Mouse (Mus musculus): ENCODE data around the gene Trp53bp1. TPM values are rescaled to one million over a fixed set of nuclear protein-coding genes. Genes with fewer than 3 reads are reported as not detected.

The Trp53bp1 gene
- total RNA-seq (2014; rRNA removed; ENCODE audit: low replicate concordance) (74.4 and 79.6 TPM in 2 replicates), polyA plus RNA-seq (2015; fragmentation: Nextera tagmentation; extraction: Ambion mirVana) (18.5 and 20.3 TPM in 2 replicates)

GRCm38 (mm10) chr2:121271236-121271927 lies at the start of gene Trp53bp1:
Trp53bp1 (minus strand) TSS chr2:121271407.
- Histone ChIP-seq H3K36me3 (replicated peaks; ENCODE audit: control insufficient read depth, insufficient read depth, low read length) (peaks cover 22% of the 10 kb centered on the region), H3K27ac (ENCODE audit: low read depth) (peak within 1 kb of the TSS; percentile 36), H3K4me3 (ENCODE audit: low read depth, low read length) (peak within 1 kb of the TSS; percentile 90), H3K9me3 (replicated peaks; ENCODE audit: control insufficient read depth, low read length) (no peaks in the 10 kb centered on the region), H3K27me3 (ENCODE audit: control insufficient read depth, insufficient read depth, low read length) (no peaks in the 10 kb centered on the region), H3K4me2 (ENCODE audit: low read depth, low read length) (peak within 1 kb of the TSS; percentile 66), H3K4me1 (ENCODE audit: control insufficient read depth, insufficient read depth) (peaks cover 12% of the 10 kb centered on the region; the same call in 1 of the 2 replicates), H3K9ac (replicated peaks; ENCODE audit: low read depth, low read length) (peak within 1 kb of the TSS; percentile 71)
- WGBS, result under 1% methylated on average over 37 of the region's 37 CpGs
- DNase-seq (ENCODE audit: low spot score), result peak; percentile 97
- no peak for TF ChIP-seq EP300 (IDR thresholded peaks at IDR 0.05; ENCODE audit: low read depth)
- no peak for TF ChIP-seq CTCF (IDR thresholded peaks at IDR 0.05; ENCODE audit: low read depth)
- ATAC-seq (ENCODE audit: insufficient read depth, low read depth), result peak; percentile 100

GRCm38 (mm10) chr2:121316278-121316677 lies 45.1 kb upstream of the Trp53bp1 start:
- H3K9ac ChIP-seq (replicated peaks; ENCODE audit: low read depth, low read length), result no peak overlapping the region
- TF ChIP-seq EP300 (IDR thresholded peaks at IDR 0.05; ENCODE audit: low read depth), result no peak
- TF ChIP-seq CTCF (IDR thresholded peaks at IDR 0.05; ENCODE audit: low read depth), result no peak
- DNase-seq (ENCODE audit: low spot score) (no peak), ATAC-seq (ENCODE audit: insufficient read depth, low read depth) (no peak)
- H3K9me3 ChIP-seq (replicated peaks; ENCODE audit: control insufficient read depth, low read length), result no peaks in the 10 kb centered on the region
- H3K27ac ChIP-seq (ENCODE audit: low read depth), result no peak overlapping the region
- 59% methylated on average over 8 of the region's 8 CpGs for WGBS
- no peaks in the 10 kb centered on the region for H3K4me1 ChIP-seq (ENCODE audit: control insufficient read depth, insufficient read depth)
- H3K36me3 ChIP-seq (replicated peaks; ENCODE audit: control insufficient read depth, insufficient read depth, low read length), result peaks cover 12% of the 10 kb centered on the region
- H3K27me3 ChIP-seq (ENCODE audit: control insufficient read depth, insufficient read depth, low read length), result no peaks in the 10 kb centered on the region
- no peak overlapping the region for H3K4me3 ChIP-seq (ENCODE audit: low read depth, low read length)
- H3K4me2 ChIP-seq (ENCODE audit: low read depth, low read length), result no peak overlapping the region

- peaks cover 41% of the 10 kb centered on the region for H3K36me3 ChIP-seq (replicated peaks; ENCODE audit: control insufficient read depth, insufficient read depth, low read length)
- H3K27ac ChIP-seq (ENCODE audit: low read depth), result 0 out of 2 replicates have a peak overlapping the region, but pooled peaks have one; percentile 2
- WGBS, result 24% methylated on average over 5 of the region's 5 CpGs
- no peak overlapping the region for H3K9ac ChIP-seq (replicated peaks; ENCODE audit: low read depth, low read length)
- DNase-seq (ENCODE audit: low spot score) (peak; percentile 25), ATAC-seq (ENCODE audit: insufficient read depth, low read depth) (0 out of 2 replicates have a peak, but pooled peaks have one; percentile 23)
- H3K4me2 ChIP-seq (ENCODE audit: low read depth, low read length), result peak overlapping the region; percentile 36
- H3K27me3 ChIP-seq (ENCODE audit: control insufficient read depth, insufficient read depth, low read length), result no peaks in the 10 kb centered on the region
- TF ChIP-seq EP300 (IDR thresholded peaks at IDR 0.05; ENCODE audit: low read depth), result no peak
- H3K4me3 ChIP-seq (ENCODE audit: low read depth, low read length), result no peak overlapping the region
- no peaks in the 10 kb centered on the region for H3K9me3 ChIP-seq (replicated peaks; ENCODE audit: control insufficient read depth, low read length)
- no peaks in the 10 kb centered on the region for H3K4me1 ChIP-seq (ENCODE audit: control insufficient read depth, insufficient read depth)
Measured at GRCm38 (mm10) chr2:121308997-121309416, 37.8 kb upstream of the Trp53bp1 start.

- Histone ChIP-seq H3K4me1 (ENCODE audit: control insufficient read depth, insufficient read depth) (peaks cover 11% of the 10 kb centered on the region; the same call in 1 of the 2 replicates), H3K4me3 (ENCODE audit: low read depth, low read length) (no peak overlapping the region), H3K9me3 (replicated peaks; ENCODE audit: control insufficient read depth, low read length) (no peaks in the 10 kb centered on the region), H3K36me3 (replicated peaks; ENCODE audit: control insufficient read depth, insufficient read depth, low read length) (peaks cover 46% of the 10 kb centered on the region), H3K4me2 (ENCODE audit: low read depth, low read length) (no peak overlapping the region), H3K27me3 (ENCODE audit: control insufficient read depth, insufficient read depth, low read length) (no peaks in the 10 kb centered on the region), H3K27ac (ENCODE audit: low read depth) (no peak overlapping the region), H3K9ac (replicated peaks; ENCODE audit: low read depth, low read length) (no peak overlapping the region)
- no peak for ATAC-seq (ENCODE audit: insufficient read depth, low read depth)
- no peak for DNase-seq (ENCODE audit: low spot score)
- 69% methylated on average over 10 of the region's 10 CpGs for WGBS
- no peak for TF ChIP-seq EP300 (IDR thresholded peaks at IDR 0.05; ENCODE audit: low read depth)
- TF ChIP-seq CTCF (IDR thresholded peaks at IDR 0.05; ENCODE audit: low read depth), result no peak
Measured at GRCm38 (mm10) chr2:121300036-121300435, 28.8 kb upstream of the Trp53bp1 start.

- Histone ChIP-seq H3K4me3 (ENCODE audit: low read depth, low read length) (no peak overlapping the region), H3K27me3 (ENCODE audit: control insufficient read depth, insufficient read depth, low read length) (no peaks in the 10 kb centered on the region), H3K27ac (ENCODE audit: low read depth) (no peak overlapping the region), H3K9me3 (replicated peaks; ENCODE audit: control insufficient read depth, low read length) (no peaks in the 10 kb centered on the region), H3K36me3 (replicated peaks; ENCODE audit: control insufficient read depth, insufficient read depth, low read length) (peaks cover 40% of the 10 kb centered on the region), H3K4me2 (ENCODE audit: low read depth, low read length) (no peak overlapping the region), H3K9ac (replicated peaks; ENCODE audit: low read depth, low read length) (no peak overlapping the region), H3K4me1 (ENCODE audit: control insufficient read depth, insufficient read depth) (peaks cover 13% of the 10 kb centered on the region)
- DNase-seq (ENCODE audit: low spot score) (no peak), ATAC-seq (ENCODE audit: insufficient read depth, low read depth) (no peak)
- 76% methylated on average over 17 of the region's 17 CpGs for WGBS
- TF ChIP-seq EP300 (IDR thresholded peaks at IDR 0.05; ENCODE audit: low read depth), result no peak
- no peak for TF ChIP-seq CTCF (IDR thresholded peaks at IDR 0.05; ENCODE audit: low read depth)
Measured at GRCm38 (mm10) chr2:121299471-121299870, 28.3 kb upstream of the Trp53bp1 start.
